Mouse (Mus musculus): ENCODE measurements at regions not wholly inside any gene's neighbourhood (a gene's known extent, or its start where the extent isn't known, plus 50 kb on each side); places are given as distances from the start of the nearest gene placed in this dataset.

GRCm38 (mm10) chr13:51899319-51900042 is 53.0 kb downstream of the Gadd45g start:
- DNase-seq (ENCODE audit: extremely low read depth, low read depth, low spot score) = no peak

- no peak for DNase-seq (ENCODE audit: extremely low read depth, low read depth, low spot score)
Measured at GRCm38 (mm10) chr13:51900043-51900440, 53.6 kb downstream of the Gadd45g start.

GRCm38 (mm10) chr13:51902482-51903285 is 56.2 kb downstream of the Gadd45g start:
- DNase-seq (ENCODE audit: extremely low read depth, low read depth, low spot score) = no peak

- DNase-seq (ENCODE audit: extremely low read depth, low read depth, low spot score) = no peak
Measured at GRCm38 (mm10) chr13:51903324-51903939, 57.0 kb downstream of the Gadd45g start.

- DNase-seq (ENCODE audit: extremely low read depth, low read depth, low spot score) = no peak
Measured at GRCm38 (mm10) chr13:51905270-51905669, 58.8 kb downstream of the Gadd45g start.

GRCm38 (mm10) chr13:51906103-51906502 is 59.6 kb downstream of the Gadd45g start:
- peak; percentile 99 for DNase-seq (ENCODE audit: extremely low read depth, low read depth, low spot score)

GRCm38 (mm10) chr13:51908514-51908913 is 62.0 kb downstream of the Gadd45g start:
- DNase-seq (ENCODE audit: extremely low read depth, low read depth, low spot score) = no peak

GRCm38 (mm10) chr13:51911296-51911998 is 65.0 kb downstream of the Gadd45g start:
- DNase-seq (ENCODE audit: extremely low read depth, low read depth, low spot score) = no peak

- DNase-seq (ENCODE audit: extremely low read depth, low read depth, low spot score) = peak; percentile 81
Measured at GRCm38 (mm10) chr13:51912477-51912876, 66.0 kb downstream of the Gadd45g start.

- no peak for DNase-seq (ENCODE audit: extremely low read depth, low read depth, low spot score)
Measured at GRCm38 (mm10) chr13:51912994-51913393, 66.5 kb downstream of the Gadd45g start.

GRCm38 (mm10) chr13:51916666-51917240 is 70.3 kb downstream of the Gadd45g start:
- DNase-seq (ENCODE audit: extremely low read depth, low read depth, low spot score) = no peak

- DNase-seq (ENCODE audit: extremely low read depth, low read depth, low spot score) = no peak
Measured at GRCm38 (mm10) chr13:51917658-51918057, 71.2 kb downstream of the Gadd45g start.

- no peak for DNase-seq (ENCODE audit: extremely low read depth, low read depth, low spot score)
Measured at GRCm38 (mm10) chr13:51918108-51918507, 71.6 kb downstream of the Gadd45g start.

- DNase-seq (ENCODE audit: extremely low read depth, low read depth, low spot score) = no peak
Measured at GRCm38 (mm10) chr13:51918781-51919170, 72.3 kb downstream of the Gadd45g start.

GRCm38 (mm10) chr13:51919171-51919793 is 72.8 kb downstream of the Gadd45g start:
- no peak for DNase-seq (ENCODE audit: extremely low read depth, low read depth, low spot score)

- DNase-seq (ENCODE audit: extremely low read depth, low read depth, low spot score) = no peak
Measured at GRCm38 (mm10) chr13:51919937-51920336, 73.5 kb downstream of the Gadd45g start.

- no peak for DNase-seq (ENCODE audit: extremely low read depth, low read depth, low spot score)
Measured at GRCm38 (mm10) chr13:51920511-51921351, 74.3 kb downstream of the Gadd45g start.

GRCm38 (mm10) chr13:51921550-51921949 is 75.1 kb downstream of the Gadd45g start:
- no peak for DNase-seq (ENCODE audit: extremely low read depth, low read depth, low spot score)

GRCm38 (mm10) chr13:51926764-51927163 is 80.3 kb downstream of the Gadd45g start:
- no peak for DNase-seq (ENCODE audit: extremely low read depth, low read depth, low spot score)

Measured in fat pad, adult 2 months (tissue).